Mouse (Mus musculus) kidney, adult 2 months (tissue): ENCODE measurements around the gene Gm20683. TPM values are rescaled to one million over a fixed set of nuclear protein-coding genes. Genes with fewer than 3 reads are reported as not detected.
A peak's percentile ranks its signal among the peaks of the same experiment; 100 is the strongest.

Experiments
- DNase-seq: peaks from one replicate; pipeline ENCODE4 v3.0.0; 2021
- H3K27ac ChIP-seq: fragments of 200-500 bp; 2 replicates; pipeline ENCODE4 v1.5.1; 2012; ENCODE audit warnings: low read depth, low read length, control low read depth, inconsistent platforms; ENCODE audit not compliant: insufficient read depth
- H3K27me3 ChIP-seq: fragments of 200-500 bp; replicated peaks from 2 replicates; pipeline ENCODE4 v1.6.1; 2012; ENCODE audit warnings: mild to moderate bottlenecking, moderate library complexity, low read length, inconsistent platforms; ENCODE audit not compliant: control insufficient read depth, insufficient read depth
- H3K36me3 ChIP-seq: fragments of 200-500 bp; 2 replicates; pipeline ENCODE4 v1.6.1; 2012; ENCODE audit warnings: mild to moderate bottlenecking, moderate library complexity, low read length, inconsistent platforms; ENCODE audit not compliant: control insufficient read depth, insufficient read depth
- H3K4me1 ChIP-seq: fragments of 200-500 bp; 2 replicates; pipeline ENCODE4 v1.6.1; 2011; ENCODE audit warnings: low read length; ENCODE audit not compliant: control insufficient read depth, insufficient read depth
- H3K4me3 ChIP-seq: fragments of 200-500 bp; 2 replicates; pipeline ENCODE4 v1.5.1; 2011; ENCODE audit warnings: mild to moderate bottlenecking, low read depth, low read length, control low read depth; ENCODE audit not compliant: insufficient read depth
- CTCF ChIP-seq: fragments of 200-500 bp; conservative IDR thresholded peaks from 2 replicates; pipeline ENCODE4 v1.5.1; 2011; ENCODE audit warnings: low read depth, mild to moderate bottlenecking, control low read depth, low read length, moderate library complexity, mixed read lengths; ENCODE audit not compliant: insufficient read depth, insufficient read length
- POLR2A ChIP-seq: fragments of 200-500 bp; IDR thresholded peaks from one replicate; pipeline ENCODE4 v1.6.1; 2011; ENCODE audit warnings: low read depth, low read length, control low read depth
- WGBS: fragments of 180-500 bp; shearing (Covaris S2); methylation state at CpG from one replicate; pipeline ENCODE4 v1.1.7; 2018; 5-methylcytosine and 5-hydroxymethylcytosine counted together
- polyA plus RNA-seq: library from polyadenylated mRNA; depleted of rRNA; stranded (reverse); fragments of >200 nt; gene quantifications from 2 replicates; pipeline ENCODE4 v1.2.3, GENCODE M21; 2012

The Gm20683 gene
- polyA plus RNA-seq, 1 experiment, result 26.3 TPM

DNA sequence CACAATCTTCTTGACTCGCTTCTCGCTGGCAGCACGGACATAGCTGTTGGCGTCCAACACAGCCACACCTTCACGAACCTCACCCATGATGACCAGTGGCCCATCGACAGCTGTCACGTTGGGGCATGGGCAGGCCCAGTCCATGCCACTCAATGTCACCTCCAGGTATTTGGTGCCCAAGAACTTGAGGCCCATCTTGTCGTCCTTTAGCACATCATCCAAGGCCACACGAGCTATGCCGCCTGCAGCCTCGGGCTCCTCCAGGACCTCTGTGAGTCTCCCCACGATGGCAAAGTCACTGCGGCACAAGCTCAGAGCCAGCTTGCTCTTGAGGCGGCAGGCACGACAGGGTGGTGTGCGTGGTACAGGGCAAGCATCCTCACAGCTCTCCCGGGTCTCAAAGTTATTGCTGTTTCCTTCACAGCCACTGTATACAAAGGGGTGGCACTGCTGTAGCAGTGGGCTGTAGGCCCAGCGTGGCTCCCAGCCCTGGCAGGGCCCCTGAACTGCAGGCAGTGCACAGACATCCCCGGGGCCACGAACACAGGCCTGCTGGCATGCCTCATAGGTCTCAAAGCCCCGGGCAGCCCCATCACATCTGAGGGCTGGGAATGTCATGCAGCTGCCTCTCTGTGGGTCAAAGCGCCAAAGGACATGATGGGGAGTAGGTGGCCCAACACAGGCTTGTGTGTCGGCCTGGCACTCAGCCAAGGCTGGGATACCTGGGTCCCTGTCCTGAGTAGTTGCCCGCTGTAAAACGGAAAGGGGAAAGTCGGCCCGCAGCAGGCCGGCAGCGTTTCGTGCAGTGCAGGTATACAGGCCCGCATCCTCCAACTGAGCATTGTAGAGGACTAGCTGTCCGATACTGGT lies 36.4 kb upstream of the Gm20683 start:
- H3K4me1 ChIP-seq, result peaks cover 31% of the 10 kb centered on the region; the same call in 1 of the 2 replicates
- DNase-seq, result no peak
- TF ChIP-seq CTCF (no peak), POLR2A (no peak)
- WGBS, result 91% methylated on average over 32 of the region's 32 CpGs
- no peaks in the 10 kb centered on the region for H3K27me3 ChIP-seq
- no peak overlapping the region for H3K27ac ChIP-seq
- no peaks in the 10 kb centered on the region for H3K36me3 ChIP-seq
- no peak overlapping the region for H3K4me3 ChIP-seq

DNA sequence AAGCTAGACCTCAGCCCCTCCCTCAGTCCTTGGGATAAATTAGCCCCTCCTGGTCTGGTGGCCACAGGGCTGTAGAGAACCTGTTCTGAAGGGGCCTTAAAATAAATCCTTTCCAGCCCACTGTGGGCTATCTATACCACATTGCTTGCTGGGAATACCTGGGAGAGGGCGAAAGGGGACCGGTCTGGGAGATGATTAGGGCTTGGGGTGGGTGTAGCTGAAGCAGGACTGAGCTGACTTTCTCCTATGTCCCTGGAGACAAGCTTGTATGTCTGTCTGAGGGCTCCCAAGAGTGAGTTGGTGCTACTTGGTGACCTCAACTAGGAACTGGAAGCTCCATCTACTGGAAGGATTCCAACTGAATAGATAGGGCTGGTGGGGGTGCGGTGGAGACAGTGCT lies 35.5 kb upstream of the Gm20683 start:
- H3K4me3 ChIP-seq, result no peak overlapping the region
- 86% methylated on average over 3 of the region's 3 CpGs for WGBS

DNA sequence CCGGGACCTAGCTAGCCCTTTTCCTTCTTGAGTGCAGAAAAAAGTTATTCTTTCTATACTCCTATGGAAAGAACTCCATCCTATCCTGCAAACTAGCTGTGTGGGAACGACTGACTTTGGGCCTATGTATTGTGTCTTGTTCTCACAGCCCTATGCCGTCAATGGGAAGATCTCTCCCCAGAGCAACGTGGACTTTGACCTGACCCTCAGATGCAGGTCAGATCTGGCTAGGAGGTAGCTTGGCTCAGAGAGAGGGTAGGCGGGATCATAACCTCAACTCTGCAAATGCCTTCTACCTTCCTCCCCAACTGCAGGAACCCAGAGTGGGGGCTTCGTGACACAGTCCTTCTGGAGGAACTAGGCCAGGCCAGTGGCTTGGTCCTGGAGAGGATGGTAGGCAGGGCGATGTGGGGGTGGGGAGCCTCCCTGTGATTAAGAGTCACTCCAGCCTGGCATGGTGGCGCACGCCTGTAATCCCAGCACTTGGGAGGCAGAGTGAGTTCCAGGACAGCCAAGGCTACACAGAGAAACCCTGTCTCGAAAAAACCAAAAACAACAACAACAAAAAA lies 34.9 kb upstream of the Gm20683 start:
- peak; percentile 89 for DNase-seq
- peak overlapping the region; percentile 99 for H3K4me3 ChIP-seq
- peak overlapping the region; percentile 91 for H3K27ac ChIP-seq

More for the DNA sequence above, 35.5 kb upstream of the Gm20683 start:
- Histone ChIP-seq H3K4me1 (peaks cover 35% of the 10 kb centered on the region; the same call in 1 of the 2 replicates), H3K27me3 (no peaks in the 10 kb centered on the region), H3K36me3 (no peaks in the 10 kb centered on the region), H3K27ac (no peak overlapping the region)
- DNase-seq, result no peak
- TF ChIP-seq POLR2A (no peak), CTCF (no peak)

DNA sequence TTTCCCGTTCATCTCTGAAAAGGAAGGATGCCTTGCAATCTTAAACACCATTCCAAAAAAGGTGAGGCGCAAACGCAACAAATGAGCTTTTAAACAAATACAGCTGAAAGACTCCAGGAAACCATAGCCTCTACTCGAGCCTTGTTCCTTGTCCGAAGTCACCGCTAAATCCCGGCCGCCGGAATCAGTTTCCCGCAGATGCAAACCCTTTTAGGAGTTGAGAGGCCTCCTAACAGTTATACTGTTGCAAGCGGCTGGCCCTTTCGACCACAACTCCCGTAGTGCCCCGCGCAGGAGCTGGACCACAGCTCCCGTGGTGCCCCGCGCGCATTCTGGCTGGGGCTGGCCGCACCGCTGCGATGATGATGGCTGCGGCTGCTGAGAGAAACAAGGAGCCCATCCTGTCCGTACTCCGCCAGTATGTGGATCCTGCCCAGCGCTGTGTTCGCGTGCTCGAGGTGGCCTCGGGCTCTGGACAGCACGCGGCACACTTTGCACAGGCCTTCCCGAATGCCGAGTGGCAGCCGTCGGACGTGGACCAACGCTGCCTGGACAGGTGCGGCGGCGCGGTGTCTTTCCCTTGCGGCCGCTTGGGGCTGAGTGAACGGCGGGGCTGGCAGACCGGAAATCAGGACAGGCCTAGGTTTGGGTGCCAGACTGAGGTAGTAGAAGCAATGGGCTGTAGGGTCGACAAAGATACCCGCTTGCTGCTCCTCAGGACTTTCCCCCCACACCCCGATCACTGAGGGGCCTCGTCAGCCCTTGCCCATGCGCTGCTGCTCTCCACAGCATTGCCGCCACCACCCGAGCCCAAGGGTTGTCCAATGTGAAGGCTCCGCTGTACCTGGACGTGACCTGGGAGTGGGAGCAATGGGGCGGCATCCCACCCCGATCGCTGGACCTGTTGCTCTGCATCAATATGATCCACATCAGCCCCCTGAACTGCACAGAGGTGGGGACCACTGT lies 33.9 kb upstream of the Gm20683 start:
- 1% methylated on average over 59 of the region's 59 CpGs for WGBS
- H3K27ac ChIP-seq, result peak overlapping the region; percentile 91
- no peaks in the 10 kb centered on the region for H3K27me3 ChIP-seq
- H3K36me3 ChIP-seq, result no peaks in the 10 kb centered on the region
- no peak for TF ChIP-seq CTCF
- TF ChIP-seq POLR2A, result peak; percentile 82
- DNase-seq, result peak; percentile 94
- H3K4me3 ChIP-seq, result peak overlapping the region; percentile 99
- H3K4me1 ChIP-seq, result peaks cover 36% of the 10 kb centered on the region; the same call in 1 of the 2 replicates

More for the DNA sequence above, 34.9 kb upstream of the Gm20683 start:
- Histone ChIP-seq H3K27me3 (no peaks in the 10 kb centered on the region), H3K36me3 (no peaks in the 10 kb centered on the region), H3K4me1 (peaks cover 39% of the 10 kb centered on the region; the same call in 1 of the 2 replicates)
- no peak for TF ChIP-seq POLR2A
- TF ChIP-seq CTCF, result no peak
- 43% methylated on average over 10 of the region's 10 CpGs for WGBS

DNA sequence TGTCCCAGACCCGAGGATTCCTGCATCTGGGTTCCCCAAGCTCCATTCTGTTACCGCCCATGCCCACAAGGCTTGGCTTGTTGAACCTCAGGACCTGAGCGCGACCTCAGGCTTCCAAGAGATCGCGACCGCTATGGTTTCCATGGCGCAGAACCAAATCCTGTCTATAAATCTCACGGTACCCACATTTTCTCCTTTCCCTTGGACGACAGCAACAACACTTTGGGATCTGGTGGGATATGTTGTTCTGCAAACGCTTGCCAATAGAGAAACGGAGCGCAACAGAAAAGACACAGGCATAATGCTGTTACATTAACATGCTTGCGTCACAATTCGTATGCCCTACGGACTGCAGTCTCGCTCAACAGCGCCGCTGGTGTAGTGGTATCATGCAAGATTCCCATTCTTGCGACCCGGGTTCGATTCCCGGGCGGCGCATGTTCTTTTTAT lies 33.2 kb upstream of the Gm20683 start, which contains the start of gene Mettl26:
Gene Mettl26 (plus strand): TSS at position 354 of the 450 bp plus-strand sequence.
- H3K4me1 ChIP-seq, result peaks cover 36% of the 10 kb centered on the region; the same call in 1 of the 2 replicates
- H3K27ac ChIP-seq, result peak within 1 kb of the TSS; percentile 91
- peak; percentile 96 for DNase-seq
- H3K27me3 ChIP-seq, result no peaks in the 10 kb centered on the region
- peak within 1 kb of the TSS; percentile 99 for H3K4me3 ChIP-seq
- no peaks in the 10 kb centered on the region for H3K36me3 ChIP-seq
- TF ChIP-seq POLR2A, result no peak
- no peak for TF ChIP-seq CTCF
- under 1% methylated on average over 25 of the region's 25 CpGs for WGBS

DNA sequence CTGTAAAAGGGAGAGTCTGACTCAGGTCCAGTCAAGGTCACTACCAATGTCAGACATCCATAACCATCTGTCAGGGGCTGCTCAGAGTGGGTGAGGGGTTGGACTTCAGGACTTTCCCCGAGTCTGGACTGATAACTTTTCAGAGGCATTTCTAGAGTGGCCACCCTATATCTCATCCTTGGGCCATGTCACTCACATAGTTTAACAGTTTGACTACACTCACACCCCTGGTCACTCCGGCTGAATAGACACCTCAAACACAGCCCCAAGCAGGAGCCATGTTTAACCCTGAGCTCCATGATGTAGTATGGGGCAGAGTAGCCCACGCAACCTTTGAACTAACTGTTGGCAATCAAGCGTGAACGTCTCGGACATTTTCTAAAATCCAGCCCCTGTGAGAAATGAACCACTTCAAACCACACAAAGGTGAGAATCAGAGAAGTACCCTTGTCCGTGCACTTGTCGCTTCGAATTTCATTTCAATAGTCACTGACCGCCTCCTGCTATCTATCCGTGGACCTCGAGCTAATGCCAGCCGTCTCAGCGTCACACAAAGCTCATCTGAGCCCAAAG lies 32.7 kb upstream of the Gm20683 start:
- Histone ChIP-seq H3K27me3 (no peaks in the 10 kb centered on the region), H3K27ac (peak overlapping the region; percentile 91), H3K36me3 (no peaks in the 10 kb centered on the region), H3K4me1 (peaks cover 36% of the 10 kb centered on the region; the same call in 1 of the 2 replicates), H3K4me3 (peak overlapping the region; percentile 99)
- no peak for TF ChIP-seq POLR2A
- TF ChIP-seq CTCF, result no peak
- WGBS, result 13% methylated on average over 14 of the region's 14 CpGs
- DNase-seq, result peak; percentile 78
